8 mouse cellular contexts compared by ENCODE assay signal in the genomic region with DNA sequence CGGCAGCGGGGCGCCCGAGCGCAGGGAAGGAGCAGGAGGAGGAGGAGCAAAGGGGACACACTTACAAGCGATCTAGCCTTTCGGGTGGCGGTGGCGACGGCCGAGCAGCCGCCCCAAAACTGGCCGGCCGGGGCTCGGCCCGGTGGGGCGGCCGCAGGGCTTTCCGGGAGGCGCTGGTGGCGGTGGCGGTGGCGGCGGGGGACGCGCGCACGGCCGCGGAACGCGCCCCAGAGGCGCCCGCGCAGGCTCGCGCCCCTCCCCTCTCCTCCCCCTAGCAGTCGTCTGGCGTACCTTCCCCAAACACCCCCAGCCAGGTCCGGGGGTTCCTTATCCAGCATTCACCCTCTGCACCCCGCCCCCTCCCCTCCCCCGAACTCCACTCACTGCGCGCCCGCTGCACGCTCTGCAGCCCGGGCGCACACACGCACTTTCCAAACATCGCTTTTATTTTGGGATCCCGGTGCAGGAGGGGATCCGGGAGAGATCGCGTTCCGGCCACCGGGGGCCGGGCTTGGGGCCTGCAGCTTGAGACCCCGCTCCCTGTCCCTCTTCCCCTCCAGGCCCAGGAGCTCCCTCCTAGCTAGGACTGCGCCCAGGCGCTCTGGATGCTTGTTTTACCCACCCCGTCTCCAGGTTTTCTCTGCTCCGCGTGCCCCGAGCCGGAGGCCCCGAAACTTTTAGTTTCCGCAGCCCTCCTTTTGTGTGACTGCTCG. TPM values are rescaled to one million over a fixed set of nuclear protein-coding genes. Genes with fewer than 3 reads are reported as not detected.
DNase-seq lines count a peak whose midpoint lies in the region; ATAC-seq and TF ChIP-seq lines count a peak whose summit lies in the region.

No protein-coding gene starts in this region.

- peak; percentile 14; the same call in 1 of the 2 replicates for TF ChIP-seq CTCF in forebrain, postnatal 0 days (IDR thresholded peaks at IDR 0.05; ENCODE audit: low read depth)

- peak; percentile 82 for DNase-seq in Muller cell, postnatal 12 days (ENCODE audit: inconsistent ontology term)
- DNase-seq in brain, adult 2 months (ENCODE audit: low read depth, low spot score) = peak; percentile 58
- DNase-seq in forebrain, postnatal 0 days = peak; percentile 72
- peak; percentile 77 for DNase-seq in heart, postnatal 4 days
- peak; percentile 21 to 32 for DNase-seq in layer of hippocampus, postnatal 14 days (ENCODE audit: low spot score in 2 of 2)
- peak; percentile 58 to 60 for DNase-seq in right cerebral cortex, postnatal 10 days (ENCODE audit: low spot score in 2 of 2)
- no peak for DNase-seq in T-cell, adult 2 months (ENCODE audit: low spot score)

- peaks cover 16% of the 10 kb centered on the region; the same call in 1 of the 2 replicates for H3K79me2 ChIP-seq in macrophage (ENCODE audit: inconsistent target)

- WGBS in forebrain, postnatal 0 days = 1% methylated on average over 59 of the region's 68 CpGs
- WGBS in macrophage (ENCODE audit: missing documents) = 2% methylated on average over 62 of the region's 68 CpGs

- H3K4me2 ChIP-seq in forebrain, postnatal 0 days (ENCODE audit: low read depth) = peak overlapping the region; percentile 71

- H3K27ac ChIP-seq in forebrain, postnatal 0 days (ENCODE audit: low read depth, low read length) = peak overlapping the region; percentile 91
- H3K27ac ChIP-seq in macrophage = 0 out of 2 replicates have a peak overlapping the region, but pooled peaks have one; percentile 17

- no peaks in the 10 kb centered on the region for H3K4me1 ChIP-seq in forebrain, postnatal 0 days (ENCODE audit: insufficient read depth)

- peak; percentile 50 for ATAC-seq in forebrain, postnatal 0 days

- H3K9ac ChIP-seq in forebrain, postnatal 0 days = peak overlapping the region; percentile 90

- H3K36me3 ChIP-seq in forebrain, postnatal 0 days (ENCODE audit: insufficient read depth) = no peaks in the 10 kb centered on the region
- H3K36me3 ChIP-seq in macrophage (ENCODE audit: inconsistent target) = no peaks in the 10 kb centered on the region

- H3K4me3 ChIP-seq in forebrain, postnatal 0 days (ENCODE audit: low read depth, low read length) = peak overlapping the region; percentile 79
- peak overlapping the region; percentile 54 for H3K4me3 ChIP-seq in macrophage (ENCODE audit: inconsistent target)

- H3K27me3 ChIP-seq in forebrain, postnatal 0 days (ENCODE audit: insufficient read depth, low read length) = no peaks in the 10 kb centered on the region

- H3K9me3 ChIP-seq in forebrain, postnatal 0 days (ENCODE audit: low read length) = no peaks in the 10 kb centered on the region

RNA-seq across cellular contexts. Expression of a gene that starts 0.4 kb away (rescaled TPM):
- total RNA-seq in forebrain, postnatal 0 days (2014; rRNA removed) = 100 and 116 TPM in 2 replicates
- polyA plus RNA-seq in forebrain, postnatal 0 days (2015; fragmentation: Nextera tagmentation; extraction: Ambion mirVana) = 66.3 and 73.6 TPM in 2 replicates
- total RNA-seq in heart, postnatal 4 days (2021) = 100 to 1,000 TPM; 126 to 134 TPM
- 10 to 100 TPM; 49.1 to 69.6 TPM for total RNA-seq in layer of hippocampus, postnatal 14 days (2021)
- 100 to 1,000 TPM in 5 of 26 experiments, 10 to 100 TPM in 21; 13.5 to 457 (median 52.4) TPM for total RNA-seq in macrophage (2018; cell fraction: chromatin; rRNA removed)
- total RNA-seq in macrophage (2018; cell fraction: cytosol; rRNA removed) = 100 to 1,000 TPM in 1 of 26 experiments, 10 to 100 TPM in 21, 1 to 10 TPM in 4; 6.8 to 101 (median 24.7) TPM
- 100 to 1,000 TPM in 5 of 26 experiments, 10 to 100 TPM in 21; 14.4 to 325 (median 52.5) TPM for total RNA-seq in macrophage (2018; cell fraction: nucleus; rRNA removed)
- 16.8 to 28.0 TPM (median 26.0 TPM) in 3 replicates for polyA plus RNA-seq in macrophage (2018)
